Comparison of ENCODE assay signal across 23 mouse cellular contexts in the genomic region with DNA sequence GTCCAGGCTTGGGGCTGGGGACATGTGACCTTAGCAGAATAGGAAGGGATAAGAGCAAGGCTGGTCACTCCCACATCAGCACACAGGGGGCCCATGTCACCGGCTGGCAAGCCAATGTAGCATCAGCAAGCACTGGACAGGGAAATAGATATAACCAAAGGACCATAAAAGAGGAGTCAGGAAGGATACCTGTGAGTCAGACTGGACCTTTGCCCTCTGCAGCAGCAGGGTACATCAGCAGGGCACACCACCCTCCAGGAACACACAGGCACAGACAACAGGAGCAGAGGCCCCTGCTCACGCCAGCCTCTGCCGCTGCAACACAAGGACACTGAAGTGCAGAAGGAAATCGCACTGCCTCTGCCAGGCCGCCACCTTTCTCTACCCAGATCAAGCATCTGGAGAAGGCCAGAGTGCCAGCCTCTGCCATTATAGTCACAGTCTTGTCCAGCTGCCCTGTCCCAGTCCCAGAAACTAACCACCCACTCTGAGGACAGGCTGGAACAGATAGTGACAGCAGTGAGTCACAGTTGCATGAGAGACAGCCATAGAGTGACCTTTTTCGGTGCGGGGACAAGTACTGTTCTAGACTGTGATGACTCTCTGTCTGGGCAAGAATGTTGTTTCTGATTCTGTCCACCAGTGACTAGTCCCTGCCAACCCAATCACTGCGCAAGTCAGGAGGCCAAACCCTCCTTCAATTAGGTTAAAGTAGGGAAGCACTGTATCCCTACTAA. TPM values are rescaled to one million over a fixed set of nuclear protein-coding genes. Genes with fewer than 3 reads are reported as not detected.
DNase-seq lines count a peak whose midpoint lies in the region; ATAC-seq and TF ChIP-seq lines count a peak whose summit lies in the region.
"Had no signal": no experiment of that assay in that cellular context is flagged by ENCODE, and none has a peak within 500 bp of the region (broad histone marks: within the 10 kb centered on the region; RNA-seq: fewer than 3 reads in every experiment).

No protein-coding gene starts in this region.

- H3K36me3 ChIP-seq in intestine, embryonic 15.5 days = no peaks in the 10 kb centered on the region
- H3K36me3 ChIP-seq in small intestine, adult 2 months (ENCODE audit: control insufficient read depth, insufficient read depth, low read length) = no peaks in the 10 kb centered on the region
- H3K36me3 ChIP-seq in midbrain, embryonic 15.5 days (replicated peaks) = no peaks in the 10 kb centered on the region
- H3K36me3 ChIP-seq: embryonic facial prominence, embryonic 10.5 days; heart, embryonic 15.5 days; hindbrain, embryonic 13.5 days had no signal

- no peak overlapping the region for H3K4me3 ChIP-seq in intestine, embryonic 15.5 days (replicated peaks)
- no peak overlapping the region for H3K4me3 ChIP-seq in small intestine, adult 2 months (ENCODE audit: low read depth, low read length)
- H3K4me3 ChIP-seq in midbrain, embryonic 15.5 days = no peak overlapping the region
- H3K4me3 ChIP-seq: embryonic facial prominence, embryonic 10.5 days; heart, adult 2 months; heart, embryonic 15.5 days; hindbrain, embryonic 13.5 days had no signal

- H3K9ac ChIP-seq in intestine, embryonic 15.5 days = no peak overlapping the region
- no peak overlapping the region for H3K9ac ChIP-seq in midbrain, embryonic 15.5 days
- H3K9ac ChIP-seq: heart, embryonic 15.5 days; hindbrain, embryonic 13.5 days had no signal

- no peaks in the 10 kb centered on the region for H3K9me3 ChIP-seq in intestine, embryonic 15.5 days
- H3K9me3 ChIP-seq in midbrain, embryonic 15.5 days = no peaks in the 10 kb centered on the region
- H3K9me3 ChIP-seq: embryonic facial prominence, embryonic 10.5 days; heart, embryonic 15.5 days; hindbrain, embryonic 13.5 days had no signal

- H3K4me1 ChIP-seq in intestine, embryonic 15.5 days (replicated peaks) = no peaks in the 10 kb centered on the region
- no peaks in the 10 kb centered on the region for H3K4me1 ChIP-seq in small intestine, adult 2 months (ENCODE audit: control insufficient read depth, insufficient read depth, insufficient read length, low read length)
- H3K4me1 ChIP-seq in midbrain, embryonic 15.5 days = peaks cover 25% of the 10 kb centered on the region
- H3K4me1 ChIP-seq: heart, embryonic 15.5 days had no signal

- intact Hi-C loops in left cerebral cortex, postnatal 10 days (cut with DNase I) = no loop called here

- peak; percentile 69 for DNase-seq in adrenal gland, adult 2 months
- DNase-seq in adrenal gland, adult 18-20 months (ENCODE audit: low spot score in 2 of 2) = no peak
- peak; percentile 54 for DNase-seq in adrenal gland, postnatal 14 days
- DNase-seq in ovary, postnatal 36 days (ENCODE audit: low spot score) = no peak
- DNase-seq in left cerebral cortex, postnatal 10 days (ENCODE audit: extremely low spot score in 1 of 2, low spot score in 2 of 2) = no peak
- DNase-seq: cerebellum, adult 2 months; cerebellum, postnatal 10 days; gastrocnemius, postnatal 14 days; heart, adult 2 months; heart, postnatal 14 days; kidney, adult 11 months had no signal

- WGBS in intestine, embryonic 15.5 days = 72% methylated on average over 8 of the region's 8 CpGs
- 49% methylated on average over 8 of the region's 8 CpGs for WGBS in small intestine, adult 2 months
- 93% methylated on average over 8 of the region's 8 CpGs for WGBS in midbrain, embryonic 15.5 days

- 0 out of 2 replicates have a peak overlapping the region, but pooled peaks have one; percentile 8 for H3K27ac ChIP-seq in intestine, embryonic 15.5 days
- peak overlapping the region; percentile 51 for H3K27ac ChIP-seq in small intestine, adult 2 months (ENCODE audit: insufficient read depth, low read depth, low read length)
- H3K27ac ChIP-seq in midbrain, embryonic 15.5 days = no peak overlapping the region
- H3K27ac ChIP-seq: embryonic facial prominence, embryonic 10.5 days; heart, adult 2 months; heart, embryonic 15.5 days; hindbrain, embryonic 13.5 days; hindbrain, postnatal 0 days had no signal

- no peaks in the 10 kb centered on the region for H3K27me3 ChIP-seq in intestine, embryonic 15.5 days (replicated peaks)
- no peaks in the 10 kb centered on the region for H3K27me3 ChIP-seq in small intestine, adult 2 months (ENCODE audit: control insufficient read depth, insufficient read depth, low read length)
- H3K27me3 ChIP-seq in midbrain, embryonic 15.5 days (replicated peaks) = no peaks in the 10 kb centered on the region

- no peak for TF ChIP-seq CTCF in small intestine, adult 2 months (IDR thresholded peaks at IDR 0.05; ENCODE audit: extremely low read depth, insufficient read length, insufficient replicate concordance, low read depth, low read length)

- ATAC-seq in intestine, embryonic 15.5 days = peak; percentile 94
- no peak for ATAC-seq in midbrain, embryonic 15.5 days (replicated peaks)
- ATAC-seq: activated CD4-positive, CD25-positive, alpha-beta regulatory T cell, adult 4 months; forebrain, embryonic 14.5 days; hindbrain, postnatal 0 days; Patski had no signal

- no peak overlapping the region for H3K4me2 ChIP-seq in intestine, embryonic 15.5 days (replicated peaks)
- no peak overlapping the region for H3K4me2 ChIP-seq in midbrain, embryonic 15.5 days
- H3K4me2 ChIP-seq: heart, embryonic 11.5 days; heart, embryonic 15.5 days; hindbrain, embryonic 13.5 days had no signal

- no peak for TF ChIP-seq POLR2A in small intestine, adult 2 months (IDR thresholded peaks at IDR 0.05; ENCODE audit: low read depth, low read length)

RNA-seq across cellular contexts. Expression of gene Rtl6, which starts 34.5 kb away (rescaled TPM):
- total RNA-seq in adrenal gland, adult 2 months (2021) = 1 to 10 TPM; 3.9 to 8.9 TPM
- 9.1 and 10.1 TPM in 2 replicates for polyA plus RNA-seq in adrenal gland, adult 2 months (2012; rRNA removed)
- total RNA-seq in adrenal gland, adult 18-20 months (2021) = 1 to 10 TPM; 3.5 to 4.3 TPM
- total RNA-seq in adrenal gland, postnatal 14 days (2021) = 6.3 and 7.2 TPM in 2 replicates
- polyA plus RNA-seq in intestine, embryonic 15.5 days (2015; fragmentation: Nextera tagmentation; extraction: Ambion mirVana) = 10.1 and 10.3 TPM in 2 replicates
- polyA plus RNA-seq in small intestine, adult 2 months (2012; rRNA removed) = 2.1 and 2.9 TPM in 2 replicates
- polyA plus RNA-seq in midbrain, embryonic 15.5 days (2015; fragmentation: Nextera tagmentation; extraction: Ambion mirVana) = 77.6 and 78.9 TPM in 2 replicates
- total RNA-seq in left cerebral cortex, postnatal 10 days (2021) = 10 to 100 TPM; 66.8 to 67.4 TPM
- total RNA-seq: MEL had no signal

Comparison
In these comparisons a context has a peak if more than half of its experiments do, and no peak if none do; other contexts are left out.
1. DNase-seq: peak in adrenal gland, adult 2 months (single experiment) and adrenal gland, postnatal 14 days (single experiment); none in adrenal gland, adult 18-20 months (0 of 2), ovary, postnatal 36 days (single experiment) and left cerebral cortex, postnatal 10 days (0 of 2).